Mouse (Mus musculus) MEL (cell line): Measurements from ENCODE around the gene 4930535I16Rik.

Experiments
- CTCF ChIP-seq, 3 experiments: IDR thresholded peaks in 2 of 3; conservative IDR thresholded peaks in 1 of 3; 2 replicates each; pipeline ENCODE4 v1.5.1; 2011 to 2012; ENCODE audit warnings: low read length in 3 of 3, low read depth in 2 of 3, mild to moderate bottlenecking in 2 of 3, improper control_type of control experiment in 1 of 3, inconsistent platforms in 1 of 3, mixed read lengths in 1 of 3, moderate library complexity in 1 of 3; ENCODE audit not compliant: control insufficient read depth in 1 of 3, insufficient read depth in 1 of 3, poor library complexity in 1 of 3, severe bottlenecking in 1 of 3
- E2F4 ChIP-seq: IDR thresholded peaks from 2 replicates; pipeline ENCODE4 v1.6.1; 2011; ENCODE audit warnings: low read depth, low read length, improper control_type of control experiment, borderline replicate concordance
- GATA1 ChIP-seq: IDR thresholded peaks from 2 replicates; pipeline ENCODE4 v1.6.1; 2011; ENCODE audit warnings: low read depth, low read length, improper control_type of control experiment
- KAT2A ChIP-seq: conservative IDR thresholded peaks from 2 replicates; pipeline ENCODE4 v1.6.1; 2012; ENCODE audit warnings: low read depth, low read length, improper control_type of control experiment, inconsistent platforms
- MYB ChIP-seq: IDR thresholded peaks from 2 replicates; pipeline ENCODE4 v1.6.1; 2011; ENCODE audit warnings: mild to moderate bottlenecking, low read depth, low read length, improper control_type of control experiment
- NELFE ChIP-seq: IDR thresholded peaks from 2 replicates; pipeline ENCODE4 v1.6.1; 2011; ENCODE audit warnings: low read depth, low read length, improper control_type of control experiment
- POLR2A ChIP-seq, 2 experiments: IDR thresholded peaks; 2 replicates each; pipeline ENCODE4 v1.6.1; 2011 to 2012; ENCODE audit warnings: low read length in 2 of 2, mild to moderate bottlenecking in 2 of 2, control low read depth in 1 of 2, improper control_type of control experiment in 1 of 2, low read depth in 1 of 2, moderate library complexity in 1 of 2; ENCODE audit not compliant: control insufficient read depth in 1 of 2, insufficient read depth in 1 of 2, poor library complexity in 1 of 2
- POLR2AphosphoS2 ChIP-seq: IDR thresholded peaks from 2 replicates; pipeline ENCODE4 v1.6.1; 2011; ENCODE audit warnings: low read length, improper control_type of control experiment
- POLR2AphosphoS5 ChIP-seq: IDR thresholded peaks from 2 replicates; pipeline ENCODE4 v1.6.1; 2012; ENCODE audit warnings: low read depth, borderline replicate concordance, mild to moderate bottlenecking, inconsistent platforms, low read length, moderate library complexity, mixed read lengths
- USF1 ChIP-seq: IDR thresholded peaks from 2 replicates; pipeline ENCODE4 v1.6.1; 2014; ENCODE audit warnings: low read depth, mild to moderate bottlenecking, inconsistent platforms, low read length, improper control_type of control experiment, moderate library complexity
- ZMIZ1 ChIP-seq: IDR thresholded peaks from 2 replicates; pipeline ENCODE4 v1.6.1; 2012; ENCODE audit warnings: low read depth, mild to moderate bottlenecking, inconsistent platforms, low read length, improper control_type of control experiment, moderate library complexity
- ZNF384 ChIP-seq: IDR thresholded peaks from 2 replicates; pipeline ENCODE4 v1.6.1; 2012; ENCODE audit warnings: low read depth, mild to moderate bottlenecking, inconsistent platforms, low read length, improper control_type of control experiment

- TF ChIP-seq USF1 (no peak), POLR2AphosphoS5 (no peak), CTCF (IDR thresholded peaks at IDR 0.05 in 2 of 3, conservative IDR thresholded peaks at IDR 0.05 in 1 of 3; ENCODE audit: control insufficient read depth in 1 of 3, insufficient read depth in 1 of 3, low read depth in 2 of 3, low read length in 3 of 3, poor library complexity in 1 of 3, severe bottlenecking in 1 of 3) (no peak), POLR2A (IDR thresholded peaks at IDR 0.05; ENCODE audit: control insufficient read depth in 1 of 2, insufficient read depth in 1 of 2, low read depth in 1 of 2, low read length in 2 of 2, poor library complexity in 1 of 2) (no peak), GATA1 (no peak), KAT2A (no peak), MYB (no peak), ZMIZ1 (no peak), POLR2AphosphoS2 (no peak), E2F4 (no peak), ZNF384 (no peak), NELFE (no peak)
Observed at GRCm38 (mm10) chr4:123911503-123911902, 6.3 kb downstream of the 4930535I16Rik start.
